Mouse (Mus musculus) urinary bladder, postnatal 25 days (tissue): ENCODE measurements at regions not wholly inside any gene's neighbourhood (a gene's known extent, or its start where the extent isn't known, plus 50 kb on each side); places are given as distances from the start of the nearest gene placed in this dataset.

Experiments used
- DNase-seq: peaks from one replicate; pipeline ENCODE4 v3.0.0; 2022; ENCODE audit warnings: low spot score

DNA sequence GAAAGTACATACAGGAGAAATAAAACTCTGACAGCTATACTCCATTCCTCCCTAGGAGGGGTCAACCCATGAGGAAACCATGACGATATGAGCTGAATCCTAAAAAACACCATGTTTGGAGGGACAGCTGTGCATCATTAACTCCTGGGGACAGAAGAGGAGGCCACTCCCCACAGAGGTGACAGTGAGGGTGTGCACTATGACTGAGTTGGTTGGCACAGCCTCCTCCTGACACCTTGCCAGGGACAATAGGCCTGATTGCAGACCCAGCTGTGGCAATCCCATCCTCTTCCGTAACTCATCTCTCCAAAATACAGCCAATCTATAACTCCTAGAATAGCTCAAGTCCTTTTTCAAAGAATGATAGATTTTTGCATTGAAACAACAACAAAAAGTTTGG lies 112.0 kb downstream of the Rbm43 start:
- no peak for DNase-seq

GRCm38 (mm10) chr2:51830286-51830944 lies 104.5 kb downstream of the Rbm43 start:
- DNase-seq = peak; percentile 50

DNA sequence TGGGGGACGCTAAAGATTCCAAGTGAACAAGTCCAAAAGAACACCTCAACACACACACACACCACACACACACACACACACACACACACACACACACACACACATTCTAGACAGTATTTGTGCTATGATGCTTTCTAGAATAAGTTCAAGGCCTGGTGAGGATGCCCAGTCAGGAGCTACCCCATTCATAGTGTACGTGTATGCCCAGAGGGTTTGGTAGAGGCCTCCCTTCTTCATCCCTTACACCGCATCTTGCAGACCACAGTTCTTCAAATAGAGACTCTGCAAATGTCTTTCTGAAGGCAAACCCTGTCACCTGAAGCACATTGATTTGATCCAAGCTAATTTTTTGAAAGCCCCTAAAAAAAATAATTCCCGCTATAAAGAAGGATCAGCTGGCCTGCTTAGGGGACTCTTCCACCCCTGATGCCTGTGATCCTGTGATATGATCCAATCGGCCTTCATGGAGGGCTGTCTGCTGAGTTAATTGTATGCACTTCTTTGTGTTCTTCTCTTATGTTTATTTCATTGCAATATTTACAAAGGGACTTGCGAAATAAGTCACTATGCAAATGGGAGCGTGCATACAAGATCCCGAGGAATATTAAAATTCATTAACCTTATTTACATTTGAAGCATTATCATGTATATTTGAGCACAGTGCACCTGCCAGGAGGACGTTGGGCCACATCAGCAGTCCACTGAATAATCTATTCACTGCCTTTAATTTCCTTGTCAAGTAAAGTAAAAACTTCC lies 103.8 kb downstream of the Rbm43 start:
- no peak for DNase-seq

GRCm38 (mm10) chr2:51837864-51838263 lies 97.1 kb downstream of the Rbm43 start:
- no peak for DNase-seq

DNA sequence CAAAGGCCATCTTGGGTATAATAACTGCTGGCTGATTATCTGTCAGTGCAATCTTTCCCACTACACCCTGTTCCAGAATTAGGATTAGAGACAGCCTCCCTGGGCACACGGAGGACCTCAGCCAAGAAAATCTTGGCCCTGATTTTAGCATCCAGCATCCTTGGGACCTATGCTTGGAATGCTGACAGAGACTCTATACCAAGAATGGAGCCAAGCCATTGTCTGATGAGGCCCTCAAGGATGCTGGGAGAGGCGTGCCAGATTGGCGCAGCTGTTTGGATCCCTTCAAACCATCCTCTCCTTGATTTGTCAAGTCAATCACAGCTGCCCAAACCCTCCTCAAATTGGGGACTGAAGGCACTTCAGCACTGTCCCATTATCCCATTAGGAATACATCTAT lies 94.2 kb downstream of the Rbm43 start:
- DNase-seq = no peak

GRCm38 (mm10) chr2:51844831-51845230 lies 90.1 kb downstream of the Rbm43 start:
- no peak for DNase-seq

GRCm38 (mm10) chr2:51847556-51847955 lies 87.4 kb downstream of the Rbm43 start:
- no peak for DNase-seq

DNA sequence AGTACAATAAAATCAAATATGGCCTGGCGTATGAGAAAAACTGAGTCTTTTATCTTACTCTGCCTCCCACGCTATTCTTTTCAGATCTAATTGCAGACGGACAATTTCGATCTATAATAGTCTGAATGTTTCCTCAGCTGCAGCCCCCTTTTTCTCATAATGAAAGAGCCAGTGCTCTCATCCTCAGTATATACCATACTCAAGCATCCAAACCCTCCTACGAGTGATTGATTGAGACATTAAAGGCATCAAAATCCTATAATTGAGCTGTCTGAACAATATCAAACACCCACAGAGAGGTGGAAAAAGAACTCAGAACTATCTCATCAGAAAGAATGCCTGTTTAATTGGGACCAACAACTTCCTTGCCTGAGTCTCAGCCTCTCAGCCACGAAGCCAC lies 87.0 kb downstream of the Rbm43 start:
- DNase-seq = no peak

GRCm38 (mm10) chr2:51848491-51848890 lies 86.5 kb downstream of the Rbm43 start:
- no peak for DNase-seq

DNA sequence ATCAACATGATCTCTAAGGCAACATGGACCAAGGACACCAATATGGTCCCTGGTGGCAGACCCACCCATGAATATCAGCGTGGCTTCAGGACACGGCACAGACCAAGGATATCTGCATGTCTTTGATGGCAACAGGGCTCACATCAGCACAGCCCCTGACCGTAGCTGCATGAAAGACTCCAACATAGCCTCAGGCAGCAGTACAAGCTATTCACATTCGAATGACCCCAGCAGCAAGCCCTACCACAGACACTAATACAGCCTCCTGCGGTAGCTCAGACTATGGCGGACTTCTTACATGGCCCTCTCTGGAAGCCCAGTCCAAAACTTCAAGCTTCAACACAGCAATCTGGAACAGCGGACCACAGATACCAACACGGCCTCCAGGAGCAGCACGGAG lies 84.4 kb downstream of the Rbm43 start:
- no peak for DNase-seq

DNA sequence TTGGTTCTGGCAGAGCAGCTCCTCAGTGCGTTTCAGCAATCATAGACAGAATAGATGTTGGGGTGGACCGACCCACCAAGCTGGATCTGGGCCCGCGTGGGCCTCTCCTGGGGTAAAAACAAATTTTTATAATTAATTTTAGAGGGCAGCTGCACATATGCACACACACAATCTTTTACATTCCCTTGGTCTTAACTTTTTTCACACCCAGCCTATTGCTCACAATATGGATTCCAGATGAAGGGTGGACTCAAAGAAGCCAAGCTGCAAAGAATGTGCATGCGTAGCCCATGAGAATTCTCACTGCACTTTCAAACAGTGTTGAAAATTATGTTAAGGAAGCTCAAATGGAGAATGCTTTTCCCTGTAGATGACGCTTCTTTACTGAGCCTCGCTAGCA lies 83.3 kb downstream of the Rbm43 start:
- DNase-seq = no peak

DNA sequence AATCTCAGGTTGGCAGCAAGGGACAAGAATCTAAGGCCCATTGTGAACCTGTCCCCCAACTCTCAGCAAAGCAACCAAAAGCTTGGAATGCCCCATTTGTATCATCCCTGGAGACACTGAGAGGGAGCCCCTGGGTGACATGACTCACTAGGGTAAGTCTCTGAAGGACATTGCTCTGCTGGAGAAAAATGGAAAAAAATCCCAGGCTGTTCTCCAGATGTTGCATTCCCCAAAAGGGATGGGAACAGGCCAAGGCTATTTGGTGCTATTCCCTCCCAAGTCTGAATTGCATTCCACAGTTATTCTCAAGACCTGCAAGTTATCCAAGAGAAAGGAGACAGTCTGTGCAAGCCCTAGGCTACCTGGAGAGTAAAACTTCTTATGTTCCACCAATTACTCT lies 77.7 kb downstream of the Rbm43 start:
- DNase-seq = no peak

DNA sequence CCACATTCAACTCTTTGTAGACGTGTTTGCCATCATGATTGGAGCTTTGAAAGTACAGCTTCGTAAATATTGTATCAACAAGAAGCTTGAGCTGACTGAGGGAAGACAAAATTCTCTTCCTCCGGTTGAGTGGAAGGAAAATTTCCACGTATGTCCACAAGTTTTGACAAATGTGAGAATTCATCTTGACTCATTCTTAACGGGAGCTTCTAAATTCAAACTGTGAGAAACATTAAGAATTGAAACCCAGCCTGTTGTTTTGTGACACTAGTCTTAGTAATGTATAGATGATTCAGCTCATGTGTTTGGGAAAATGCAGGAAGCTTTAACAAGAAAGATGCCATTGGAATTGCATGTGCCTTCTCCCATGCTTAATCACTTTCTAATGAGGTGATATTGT lies 68.9 kb downstream of the Rbm43 start:
- no peak for DNase-seq

DNA sequence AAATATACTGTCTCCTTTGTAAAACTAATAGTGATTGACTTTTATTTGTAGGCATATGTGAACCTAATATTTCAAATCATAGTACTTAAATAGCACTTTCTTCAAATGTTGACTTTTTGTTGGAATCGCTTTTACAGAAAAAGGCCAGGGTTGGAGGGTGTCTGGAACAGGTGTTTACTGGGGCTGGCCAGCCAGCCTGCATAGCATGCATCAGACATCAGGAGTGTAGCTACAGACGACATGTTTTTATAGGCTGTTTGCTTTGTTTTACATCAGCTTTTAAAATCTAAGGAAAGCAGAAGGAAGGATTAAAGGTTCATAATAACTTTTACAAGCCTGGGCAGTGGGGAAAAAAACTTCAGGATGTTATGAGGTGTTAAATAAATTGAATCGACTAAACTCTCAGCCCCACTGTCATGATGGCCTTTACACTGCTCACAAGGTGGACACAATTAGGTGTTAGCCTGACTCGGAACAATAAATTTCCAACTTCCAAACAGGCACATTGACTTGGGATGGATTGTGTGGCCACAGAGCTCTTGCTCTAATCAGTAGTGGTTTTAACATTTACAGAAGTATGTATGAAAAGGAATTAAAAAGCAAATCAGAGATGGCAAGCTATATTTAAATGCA lies 66.0 kb downstream of the Rbm43 start:
- DNase-seq = no peak

DNA sequence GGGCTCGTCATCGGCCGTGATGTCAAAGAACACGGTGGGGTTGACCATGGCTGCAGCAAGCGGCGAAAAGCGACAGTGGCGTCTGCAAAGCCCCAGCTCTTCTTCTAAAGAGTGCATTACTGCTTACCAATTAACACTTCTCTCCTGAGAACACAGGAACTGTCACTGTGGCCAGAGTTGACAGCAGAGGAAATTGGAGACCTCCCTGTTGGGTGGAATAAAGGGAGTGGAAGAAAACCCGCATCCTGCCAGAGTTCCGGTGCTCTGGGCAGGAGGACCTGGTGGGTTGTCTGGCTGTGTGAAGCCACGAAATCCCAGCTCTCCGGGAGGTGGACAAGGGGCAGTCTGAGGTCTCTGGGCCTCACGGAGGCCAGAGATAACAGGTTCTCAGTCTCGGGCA lies 63.4 kb downstream of the Rbm43 start:
- DNase-seq = no peak
